Mouse (Mus musculus): Measurements from ENCODE around the gene Tesk2.
"Not testable (repeated sequence)": the region's sequence is repeated elsewhere in the genome, so short reads cannot be mapped to it uniquely, and the experiment has no call there.

Tesk2 gene

GRCm38 (mm10) chr4:116720343-116721097 is at the start of gene Tesk2:
Tesk2 (plus strand) TSS chr4:116720948.
- DNase-seq (ENCODE audit: low read depth, low spot score) = peak; percentile 99

DNA sequence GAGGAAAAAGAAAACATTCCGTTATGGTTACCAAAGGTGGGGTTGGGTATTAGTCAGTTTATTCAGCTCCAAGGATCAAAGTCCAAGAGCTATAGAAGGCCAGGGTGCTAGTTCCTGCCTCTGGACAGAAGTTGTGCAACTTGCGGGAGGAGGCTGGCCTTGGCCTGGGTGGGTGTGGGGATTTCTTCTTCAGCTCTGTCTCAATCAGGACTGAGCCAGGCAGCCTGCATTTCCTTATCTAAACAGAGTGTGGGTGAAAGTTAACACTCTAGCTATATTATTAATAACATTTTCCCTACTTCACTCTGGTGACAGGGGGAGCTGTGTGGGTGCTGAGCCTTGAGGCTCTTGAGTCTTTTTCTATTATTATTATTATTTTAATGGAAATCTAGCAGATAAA is 48.0 kb upstream of the Tesk2 start:
- DNase-seq (ENCODE audit: low read depth, low spot score) = no peak

DNA sequence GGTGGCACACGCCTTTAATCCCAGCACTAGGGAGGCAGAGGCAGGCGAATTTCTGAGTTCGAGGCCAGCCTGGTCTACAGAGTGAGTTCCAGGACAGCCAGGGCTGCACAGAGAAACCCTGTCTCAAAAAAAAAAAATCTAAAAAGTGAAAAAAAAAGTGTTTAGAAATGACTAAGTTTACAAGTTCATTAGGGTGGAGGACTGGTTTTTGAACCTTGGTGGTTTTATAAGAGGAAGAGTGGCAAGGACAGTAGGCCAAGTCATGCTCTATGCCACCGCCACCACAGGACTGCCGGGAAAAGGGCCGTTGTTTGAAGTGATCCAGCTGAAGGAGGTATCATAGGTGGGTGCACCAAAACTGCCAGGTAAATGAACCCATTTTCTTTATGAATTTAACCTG is 46.0 kb upstream of the Tesk2 start:
- DNase-seq (ENCODE audit: low read depth, low spot score) = not testable (repeated sequence)

GRCm38 (mm10) chr4:116676027-116676426 is 44.7 kb upstream of the Tesk2 start:
- DNase-seq (ENCODE audit: low read depth, low spot score) = no peak

- no peak for DNase-seq (ENCODE audit: low read depth, low spot score)
Observed at GRCm38 (mm10) chr4:116677808-116678207, 42.9 kb upstream of the Tesk2 start.

- no peak for DNase-seq (ENCODE audit: low read depth, low spot score)
Observed at GRCm38 (mm10) chr4:116679141-116679540, 41.6 kb upstream of the Tesk2 start.

- not testable (repeated sequence) for DNase-seq (ENCODE audit: low read depth, low spot score)
Observed at GRCm38 (mm10) chr4:116680521-116680920, 40.2 kb upstream of the Tesk2 start.

GRCm38 (mm10) chr4:116683957-116684356 is 36.8 kb upstream of the Tesk2 start:
- no peak for DNase-seq (ENCODE audit: low read depth, low spot score)

GRCm38 (mm10) chr4:116684665-116685064 is 36.1 kb upstream of the Tesk2 start:
- no peak for DNase-seq (ENCODE audit: low read depth, low spot score)

GRCm38 (mm10) chr4:116685402-116686061 is 35.2 kb upstream of the Tesk2 start, which contains the start of gene Prdx1:
Prdx1 (plus strand) TSS chr4:116685544.
- peak; percentile 97 for DNase-seq (ENCODE audit: low read depth, low spot score)

- peak; percentile 43 for DNase-seq (ENCODE audit: low read depth, low spot score)
Observed at GRCm38 (mm10) chr4:116687041-116687440, 33.7 kb upstream of the Tesk2 start.

DNA sequence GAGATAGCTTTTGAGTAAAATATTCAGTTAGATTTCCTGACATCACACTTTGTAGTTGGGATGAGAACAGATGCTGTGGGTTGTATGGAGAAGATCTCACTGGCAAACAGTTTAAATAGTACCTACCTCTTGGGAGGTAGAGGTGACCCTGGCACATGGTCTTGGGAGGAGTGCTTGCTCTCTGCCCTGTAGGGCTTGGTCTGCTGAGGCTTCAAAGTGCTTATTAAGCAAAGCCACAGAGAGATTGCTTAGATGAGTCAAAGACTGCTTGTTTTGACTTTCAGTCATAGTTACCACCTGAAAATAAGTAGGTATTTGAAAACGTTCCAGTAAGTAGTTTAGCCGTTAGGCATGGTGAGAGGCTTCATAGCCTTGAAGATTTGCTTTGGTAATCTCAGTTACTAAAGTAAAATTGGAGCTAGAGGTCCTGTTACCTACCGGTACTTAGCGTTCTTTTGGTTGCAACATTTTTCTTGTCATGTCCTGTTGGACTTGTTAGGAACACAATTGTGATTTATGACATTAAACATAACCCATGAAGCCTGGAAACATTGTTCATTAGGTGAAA is 31.4 kb upstream of the Tesk2 start:
- DNase-seq (ENCODE audit: low read depth, low spot score) = no peak

- no peak for DNase-seq (ENCODE audit: low read depth, low spot score)
Observed at GRCm38 (mm10) chr4:116692146-116692545, 28.6 kb upstream of the Tesk2 start.

GRCm38 (mm10) chr4:116693785-116694184 is 27.0 kb upstream of the Tesk2 start:
- peak; percentile 30 for DNase-seq (ENCODE audit: low read depth, low spot score)

DNA sequence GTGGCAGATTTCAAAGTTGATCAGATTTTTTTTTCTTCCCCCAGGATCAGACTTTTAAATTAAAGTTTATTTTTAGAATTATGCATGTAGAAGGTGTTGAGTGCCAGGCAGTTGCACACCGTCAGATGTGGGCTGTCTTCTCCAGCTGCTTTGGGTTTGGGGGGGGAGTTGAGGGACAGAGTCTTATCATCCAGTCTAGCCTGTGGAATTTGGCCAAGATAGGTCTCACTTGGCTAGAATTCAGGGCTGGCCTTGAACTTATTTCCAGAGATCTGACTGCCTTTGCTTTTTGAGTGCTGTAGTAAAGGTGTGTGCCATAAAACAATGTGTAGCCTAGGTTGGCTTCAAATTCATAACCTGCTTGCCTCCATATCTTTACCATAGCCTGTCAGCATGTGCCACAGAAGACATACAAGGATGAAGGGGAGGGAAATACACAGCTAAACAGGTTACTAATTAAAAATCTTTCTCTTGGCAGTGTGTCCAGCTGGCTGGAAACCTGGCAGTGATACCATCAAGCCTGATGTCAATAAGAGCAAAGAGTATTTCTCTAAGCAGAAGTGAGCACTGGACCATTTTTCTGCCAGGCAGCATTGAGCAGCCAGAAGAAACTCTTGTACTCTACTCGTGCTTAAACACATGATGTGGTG is 21.9 kb upstream of the Tesk2 start:
- no peak for DNase-seq (ENCODE audit: low read depth, low spot score)

DNA sequence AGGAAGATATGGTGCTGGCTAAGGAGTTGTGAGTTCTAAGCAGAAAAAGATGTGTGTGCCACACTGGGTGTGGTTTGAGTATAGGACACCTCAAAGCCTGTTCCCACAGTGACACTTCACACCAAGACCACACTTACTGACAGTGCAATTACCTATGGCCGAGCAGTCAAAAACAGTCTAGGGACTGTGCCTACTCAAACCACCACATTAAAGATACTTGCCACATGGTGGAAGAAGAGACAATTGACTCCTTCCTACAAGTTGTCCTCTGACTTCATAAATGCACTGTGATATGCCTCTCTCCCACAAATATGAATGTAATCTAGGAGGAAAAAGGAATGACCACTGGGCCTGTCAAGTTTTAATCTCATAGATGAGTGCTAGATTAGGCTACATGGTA is 19.8 kb upstream of the Tesk2 start:
- peak; percentile 33 for DNase-seq (ENCODE audit: low read depth, low spot score)

DNA sequence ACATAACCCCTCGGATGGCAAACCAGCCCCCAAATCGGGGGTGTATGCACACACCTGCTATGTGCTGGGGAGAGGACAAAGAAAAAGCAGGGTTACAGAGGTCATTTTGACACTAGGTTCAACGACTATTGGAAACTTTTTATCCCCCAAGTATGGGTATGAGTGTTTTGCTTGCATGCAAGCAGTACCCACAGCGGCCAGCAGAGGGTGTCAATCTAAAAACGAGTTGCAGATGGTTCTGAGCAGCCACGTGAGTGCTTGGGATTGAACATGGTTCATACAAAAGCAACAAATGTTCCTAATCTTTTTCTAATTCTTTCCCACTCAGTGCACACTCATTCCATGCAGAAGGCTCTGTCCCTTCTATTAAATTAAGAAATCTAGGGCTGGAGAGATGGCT is 16.9 kb upstream of the Tesk2 start:
- peak; percentile 92 for DNase-seq (ENCODE audit: low read depth, low spot score)

DNA sequence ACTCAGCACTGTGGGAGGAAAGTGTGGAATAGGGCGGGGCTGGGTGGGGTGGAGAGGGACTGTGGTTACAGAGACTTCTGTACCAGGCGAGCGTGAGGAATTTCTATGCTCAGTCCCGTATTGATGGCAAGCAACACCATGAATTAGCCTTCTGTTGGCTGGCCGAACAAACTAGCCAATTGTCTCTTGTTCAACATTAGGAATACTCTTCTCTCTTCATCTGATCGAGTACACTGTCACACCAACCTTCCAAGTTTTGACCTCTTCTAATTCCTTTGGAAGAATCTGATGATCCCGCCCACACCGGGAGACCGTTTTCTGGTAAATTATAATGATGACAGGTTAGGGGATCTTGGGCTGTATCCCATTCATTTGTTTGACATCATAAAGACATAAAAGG is 13.1 kb upstream of the Tesk2 start:
- DNase-seq (ENCODE audit: low read depth, low spot score) = no peak

DNA sequence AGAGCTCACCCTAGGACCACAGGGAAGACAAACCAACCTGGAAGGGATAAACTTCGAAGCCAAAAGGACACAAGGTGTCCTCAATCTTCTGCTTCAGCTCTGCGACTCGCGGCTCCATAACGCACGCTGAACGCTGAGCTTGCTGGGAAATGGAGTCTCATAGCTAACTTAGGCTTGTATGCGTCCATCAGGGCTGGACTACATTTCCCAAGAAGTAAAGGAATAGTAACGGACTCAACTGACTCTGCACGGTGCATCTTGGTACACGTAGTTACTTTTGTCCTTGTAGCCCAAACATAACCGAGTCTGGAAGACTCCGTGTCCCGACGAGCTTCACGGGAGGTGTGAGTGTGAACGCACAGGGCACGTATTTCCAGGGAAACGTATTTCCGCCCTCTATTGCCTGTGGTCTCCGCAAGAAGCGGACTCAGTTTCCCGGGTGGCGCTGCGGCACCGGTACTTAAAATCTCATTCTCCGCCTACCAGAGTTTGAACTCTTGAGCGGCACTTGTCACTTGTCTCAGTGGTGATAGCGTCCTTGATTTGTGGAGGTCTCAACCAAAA is 12.5 kb upstream of the Tesk2 start, which contains the start of the genes Mmachc and Ccdc163:
Gene Mmachc, minus strand, starts transcription at position 206 of the 564 bp plus-strand sequence.
Gene Ccdc163, plus strand, starts transcription at position 309 of the 564 bp plus-strand sequence.
- peak; percentile 98 for DNase-seq (ENCODE audit: low read depth, low spot score)

DNA sequence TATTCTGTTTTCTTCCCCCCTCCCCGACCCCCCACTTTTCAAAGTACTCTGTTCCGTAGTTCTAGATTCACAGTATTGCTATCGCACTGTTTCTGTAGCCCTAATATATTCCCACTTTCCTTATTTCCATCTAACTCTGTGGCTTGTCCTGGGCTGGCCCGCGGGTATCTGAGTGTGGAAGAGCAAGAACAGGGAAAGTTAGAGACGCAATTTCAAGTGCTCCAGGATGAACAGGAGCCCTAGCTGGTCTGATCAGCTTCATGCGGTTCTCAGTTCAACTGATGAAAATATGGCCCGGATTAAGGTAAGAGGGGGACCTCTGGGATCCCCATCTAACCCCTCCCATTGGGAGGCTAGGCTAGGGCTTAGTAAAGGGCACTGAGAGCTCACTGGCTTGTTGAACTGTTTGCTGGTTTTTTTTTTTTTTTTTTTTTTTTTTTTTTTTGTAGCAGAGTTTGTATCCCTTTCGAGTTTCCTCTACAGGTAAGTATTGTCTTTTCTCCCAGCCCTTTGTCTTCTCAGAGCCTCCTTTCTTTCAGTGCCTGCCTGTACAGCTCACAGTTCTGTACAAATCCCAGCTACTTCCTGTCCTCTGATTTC is 11.9 kb upstream of the Tesk2 start:
- no peak for DNase-seq (ENCODE audit: low read depth, low spot score)

- no peak for DNase-seq (ENCODE audit: low read depth, low spot score)
Observed at GRCm38 (mm10) chr4:116710154-116710553, 10.6 kb upstream of the Tesk2 start.

All from ZHBTc4 (cell line).